Mouse (Mus musculus) olfactory bulb, adult 2 months (tissue): ENCODE data around the gene Slc5a2.

Experiments used
- CTCF ChIP-seq: fragments of 200-500 bp; IDR thresholded peaks from 2 replicates; pipeline ENCODE4 v1.5.1; 2012; ENCODE audit warnings: low read depth, mild to moderate bottlenecking, low read length, moderate library complexity; ENCODE audit not compliant: insufficient read depth
- POLR2A ChIP-seq: fragments of 200-500 bp; IDR thresholded peaks from 2 replicates; pipeline ENCODE4 v1.6.1; 2012; ENCODE audit warnings: mild to moderate bottlenecking, low read depth, low read length, moderate library complexity; ENCODE audit not compliant: insufficient read depth

GRCm38 (mm10) chr7:128240131-128240784 is 25.2 kb upstream of the Slc5a2 start:
- TF ChIP-seq POLR2A = no peak
- TF ChIP-seq CTCF = no peak
